Mouse (Mus musculus) limb, embryonic 11.5 days (tissue): Measurements from ENCODE around the gene Nr3c2. TPM values are rescaled to one million over a fixed set of nuclear protein-coding genes. Genes with fewer than 3 reads are reported as not detected.

Source experiments
- ATAC-seq: fragments of 200-750 bp; cut with Nextera tagmentation; 2 replicates; pipeline ENCODE4 v1.8.0; 2017; ENCODE audit warnings: low read depth; ENCODE audit not compliant: insufficient number of reproducible peaks, low FRiP score, low TSS enrichment
- DNase-seq: peaks from one replicate; pipeline ENCODE4 v3.0.0-alpha.2; 2015; ENCODE audit warnings: low spot score
- H3K27ac ChIP-seq: fragments of 300-500 bp; sonication (generic); replicated peaks from 2 replicates; pipeline ENCODE4 v1.5.1; 2014; ENCODE audit warnings: low read depth, mild to moderate bottlenecking, low read length
- H3K27me3 ChIP-seq: fragments of 300-500 bp; sonication (generic); 2 replicates; pipeline ENCODE4 v1.6.1; 2014; ENCODE audit warnings: mild to moderate bottlenecking, low read length, mixed read lengths; ENCODE audit not compliant: control insufficient read depth, insufficient read depth
- H3K36me3 ChIP-seq: fragments of 300-500 bp; sonication (generic); 2 replicates; pipeline ENCODE4 v1.6.1; 2014; ENCODE audit warnings: mild to moderate bottlenecking, low read length, moderate library complexity, mixed read lengths; ENCODE audit not compliant: control insufficient read depth, insufficient read depth
- H3K4me1 ChIP-seq: fragments of 300-500 bp; sonication (generic); 2 replicates; pipeline ENCODE4 v1.6.1; 2014; ENCODE audit warnings: low read length, mixed read lengths; ENCODE audit not compliant: control insufficient read depth, insufficient read depth
- H3K4me2 ChIP-seq: fragments of 300-500 bp; sonication (generic); 2 replicates; pipeline ENCODE4 v1.6.1; 2014; ENCODE audit warnings: low read depth, mild to moderate bottlenecking, moderate library complexity; ENCODE audit not compliant: severe bottlenecking
- H3K4me3 ChIP-seq: fragments of 300-500 bp; sonication (generic); 2 replicates; pipeline ENCODE4 v1.5.1; 2014; ENCODE audit warnings: low read depth, low read length
- H3K9ac ChIP-seq: fragments of 300-500 bp; sonication (generic); 2 replicates; pipeline ENCODE4 v1.6.1; 2014; ENCODE audit warnings: mild to moderate bottlenecking, low read length
- H3K9me3 ChIP-seq: fragments of 300-500 bp; sonication (generic); 2 replicates; pipeline ENCODE4 v1.6.1; 2016; ENCODE audit warnings: low read length; ENCODE audit not compliant: control insufficient read depth
- WGBS: fragments of 180-500 bp; shearing (Covaris S2); extraction: QIAGEN DNeasy Blood & Tissue Kit; methylation state at CpG from one replicate; pipeline ENCODE4 v1.1.7; 2014; 5-methylcytosine and 5-hydroxymethylcytosine counted together
- polyA plus RNA-seq: library from polyadenylated mRNA; unstranded; fragments of >200 nt; fragmentation: Nextera tagmentation; extraction: Ambion mirVana; gene quantifications from 2 replicates; pipeline ENCODE4 v1.2.1, GENCODE M21; 2014

Gene Nr3c2
- polyA plus RNA-seq, 1 experiment from 2014 or later: 0.37 TPM

- Histone ChIP-seq H3K27ac (no peak overlapping the region), H3K9me3 (no peaks in the 10 kb centered on the region), H3K4me2 (no peak overlapping the region), H3K4me1 (no peaks in the 10 kb centered on the region), H3K36me3 (no peaks in the 10 kb centered on the region), H3K27me3 (no peaks in the 10 kb centered on the region), H3K9ac (no peak overlapping the region), H3K4me3 (no peak overlapping the region)
- WGBS: 72% methylated on average over 3 of the region's 3 CpGs
- DNase-seq (no peak), ATAC-seq (no peak)
Measured at GRCm38 (mm10) chr8:77213893-77214464, 314.7 kb downstream of the Nr3c2 start.

- no peak overlapping the region for H3K4me3 ChIP-seq
- DNase-seq (no peak), ATAC-seq (no peak)
- H3K9me3 ChIP-seq: no peaks in the 10 kb centered on the region
- WGBS: 84% methylated on average over 8 of the region's 8 CpGs
- H3K27me3 ChIP-seq: no peaks in the 10 kb centered on the region
- H3K9ac ChIP-seq: no peak overlapping the region
- H3K4me1 ChIP-seq: no peaks in the 10 kb centered on the region
- no peaks in the 10 kb centered on the region for H3K36me3 ChIP-seq
- H3K4me2 ChIP-seq: no peak overlapping the region
- H3K27ac ChIP-seq: no peak overlapping the region
Measured at GRCm38 (mm10) chr8:77214665-77215064, 315.4 kb downstream of the Nr3c2 start.

GRCm38 (mm10) chr8:77215191-77215590 is 315.9 kb downstream of the Nr3c2 start:
- H3K27me3 ChIP-seq: no peaks in the 10 kb centered on the region
- no peaks in the 10 kb centered on the region for H3K4me1 ChIP-seq
- ATAC-seq (no peak), DNase-seq (no peak)
- H3K27ac ChIP-seq: no peak overlapping the region
- H3K9ac ChIP-seq: no peak overlapping the region
- no peak overlapping the region for H3K4me3 ChIP-seq
- 91% methylated on average over 6 of the region's 6 CpGs for WGBS
- H3K4me2 ChIP-seq: no peak overlapping the region
- H3K36me3 ChIP-seq: no peaks in the 10 kb centered on the region
- H3K9me3 ChIP-seq: no peaks in the 10 kb centered on the region

- H3K27ac ChIP-seq: no peak overlapping the region
- H3K4me2 ChIP-seq: no peak overlapping the region
- no peak for DNase-seq
- H3K9me3 ChIP-seq: no peaks in the 10 kb centered on the region
- no peaks in the 10 kb centered on the region for H3K27me3 ChIP-seq
- whole genome bisulfite sequencing: 65% methylated on average over 4 of the region's 4 CpGs
- H3K4me1 ChIP-seq: no peaks in the 10 kb centered on the region
- no peak overlapping the region for H3K4me3 ChIP-seq
- no peak overlapping the region for H3K9ac ChIP-seq
- no peaks in the 10 kb centered on the region for H3K36me3 ChIP-seq
- no peak for ATAC-seq
Measured at GRCm38 (mm10) chr8:77223123-77223522, 323.9 kb downstream of the Nr3c2 start.

- Histone ChIP-seq H3K27ac (no peak overlapping the region), H3K4me1 (no peaks in the 10 kb centered on the region), H3K4me3 (no peak overlapping the region), H3K36me3 (no peaks in the 10 kb centered on the region), H3K9ac (no peak overlapping the region), H3K4me2 (no peak overlapping the region), H3K9me3 (no peaks in the 10 kb centered on the region), H3K27me3 (no peaks in the 10 kb centered on the region)
- ATAC-seq (peak; percentile 69), DNase-seq (no peak)
- 91% methylated on average over 5 of the region's 5 CpGs for WGBS
Measured at GRCm38 (mm10) chr8:77227742-77228141, 328.5 kb downstream of the Nr3c2 start.

GRCm38 (mm10) chr8:77228688-77229087 is 329.4 kb downstream of the Nr3c2 start:
- no peak for DNase-seq
- Histone ChIP-seq H3K4me3 (no peak overlapping the region), H3K9me3 (no peaks in the 10 kb centered on the region), H3K36me3 (no peaks in the 10 kb centered on the region), H3K27ac (no peak overlapping the region), H3K4me2 (no peak overlapping the region), H3K4me1 (no peaks in the 10 kb centered on the region), H3K9ac (no peak overlapping the region), H3K27me3 (no peaks in the 10 kb centered on the region)
- WGBS: 84% methylated on average over 7 of the region's 7 CpGs
- no peak for ATAC-seq

- H3K4me2 ChIP-seq: no peak overlapping the region
Measured at GRCm38 (mm10) chr8:77231211-77231610, 332.0 kb downstream of the Nr3c2 start.

GRCm38 (mm10) chr8:77231834-77232233 is 332.6 kb downstream of the Nr3c2 start:
- H3K9ac ChIP-seq: no peak overlapping the region
- no peak overlapping the region for H3K27ac ChIP-seq
- WGBS: 86% methylated on average over 6 of the region's 6 CpGs
- H3K27me3 ChIP-seq: no peaks in the 10 kb centered on the region
- no peak for ATAC-seq
- H3K4me2 ChIP-seq: no peak overlapping the region
- no peaks in the 10 kb centered on the region for H3K4me1 ChIP-seq
- H3K36me3 ChIP-seq: no peaks in the 10 kb centered on the region
- no peaks in the 10 kb centered on the region for H3K9me3 ChIP-seq
- no peak overlapping the region for H3K4me3 ChIP-seq
- DNase-seq: no peak

More at GRCm38 (mm10) chr8:77231211-77231610, 332.0 kb downstream of the Nr3c2 start:
- H3K4me3 ChIP-seq: no peak overlapping the region
- no peak for ATAC-seq
- no peaks in the 10 kb centered on the region for H3K27me3 ChIP-seq
- no peaks in the 10 kb centered on the region for H3K4me1 ChIP-seq
- DNase-seq: no peak
- no peak overlapping the region for H3K27ac ChIP-seq
- no peak overlapping the region for H3K9ac ChIP-seq
- WGBS: 82% methylated on average over 1 of the region's 1 CpGs
- no peaks in the 10 kb centered on the region for H3K9me3 ChIP-seq
- no peaks in the 10 kb centered on the region for H3K36me3 ChIP-seq

- H3K9ac ChIP-seq: no peak overlapping the region
- H3K4me3 ChIP-seq: no peak overlapping the region
- 89% methylated on average over 3 of the region's 3 CpGs for WGBS
- DNase-seq: no peak
- H3K27ac ChIP-seq: no peak overlapping the region
- no peaks in the 10 kb centered on the region for H3K4me1 ChIP-seq
- H3K27me3 ChIP-seq: no peaks in the 10 kb centered on the region
- no peaks in the 10 kb centered on the region for H3K9me3 ChIP-seq
- no peak for ATAC-seq
- no peak overlapping the region for H3K4me2 ChIP-seq
- H3K36me3 ChIP-seq: no peaks in the 10 kb centered on the region
Measured at GRCm38 (mm10) chr8:77232411-77232810, 333.2 kb downstream of the Nr3c2 start.
